Comparison of ENCODE assay signal across 8 mouse cellular contexts in genomic region chr15:93274679-93275583, GRCm38 (mm10). TPM values are rescaled to one million over a fixed set of nuclear protein-coding genes. Genes with fewer than 3 reads are reported as not detected.
DNase-seq lines count a peak whose midpoint lies in the region; ATAC-seq and TF ChIP-seq lines count a peak whose summit lies in the region.

TSS of gene Gxylt1 (minus strand) at chr15:93275179.

- peaks cover 44% of the 10 kb centered on the region for H3K4me1 ChIP-seq in E14TG2a.4 (replicated peaks; ENCODE audit: low read depth, low read length)
- peaks cover 27% of the 10 kb centered on the region for H3K4me1 ChIP-seq in forebrain, embryonic 12.5 days
- H3K4me1 ChIP-seq in heart, postnatal 0 days (ENCODE audit: control insufficient read depth, insufficient read depth) = peaks cover 25% of the 10 kb centered on the region
- H3K4me1 ChIP-seq in liver, embryonic 16.5 days (ENCODE audit: control insufficient read depth, low read depth, low read length) = peaks cover 32% of the 10 kb centered on the region
- H3K4me1 ChIP-seq in neural tube, embryonic 13.5 days (replicated peaks) = peaks cover 48% of the 10 kb centered on the region
- H3K4me1 ChIP-seq in testis, adult 2 months (ENCODE audit: control insufficient read depth, insufficient read depth, low read length) = peaks cover 7% of the 10 kb centered on the region; the same call in 1 of the 2 replicates

- H3K9ac ChIP-seq in forebrain, embryonic 12.5 days = peak within 1 kb of the TSS; percentile 87
- peak within 1 kb of the TSS; percentile 82 for H3K9ac ChIP-seq in heart, postnatal 0 days (replicated peaks; ENCODE audit: low read depth, low read length)
- peak within 1 kb of the TSS; percentile 87 for H3K9ac ChIP-seq in liver, embryonic 16.5 days (ENCODE audit: low read depth, low read length)
- peak within 1 kb of the TSS; percentile 87 for H3K9ac ChIP-seq in neural tube, embryonic 13.5 days

- no peak for TF ChIP-seq CTCF in E14TG2a.4 (conservative IDR thresholded peaks at IDR 0.05; ENCODE audit: low read length)
- no peak for TF ChIP-seq CTCF in heart, postnatal 0 days (IDR thresholded peaks at IDR 0.05; ENCODE audit: low read depth)
- TF ChIP-seq CTCF in testis, adult 2 months (IDR thresholded peaks at IDR 0.05; ENCODE audit: control insufficient read depth, insufficient read depth, insufficient replicate concordance, low read depth, low read length) = no peak

- WGBS in forebrain, embryonic 12.5 days = under 1% methylated on average over 47 of the region's 93 CpGs
- 1% methylated on average over 76 of the region's 93 CpGs for WGBS in heart, postnatal 0 days
- under 1% methylated on average over 91 of the region's 93 CpGs for WGBS in liver, embryonic 16.5 days (ENCODE audit: insufficient replicate concordance)
- under 1% methylated on average over 65 of the region's 93 CpGs for WGBS in neural tube, embryonic 13.5 days

- H3K4me3 ChIP-seq in E14TG2a.4 (replicated peaks; ENCODE audit: low read length) = peak within 1 kb of the TSS; percentile 90
- H3K4me3 ChIP-seq in forebrain, embryonic 12.5 days (replicated peaks) = peak within 1 kb of the TSS; percentile 81
- peak within 1 kb of the TSS; percentile 86 for H3K4me3 ChIP-seq in heart, postnatal 0 days (ENCODE audit: low read depth, low read length)
- H3K4me3 ChIP-seq in liver, embryonic 16.5 days (ENCODE audit: low read depth, low read length) = peak within 1 kb of the TSS; percentile 84
- H3K4me3 ChIP-seq in neural tube, embryonic 13.5 days = peak within 1 kb of the TSS; percentile 74
- H3K4me3 ChIP-seq in testis, adult 2 months (ENCODE audit: control insufficient read depth, low read depth, low read length) = peak within 1 kb of the TSS; percentile 94

- peaks cover 4% of the 10 kb centered on the region; the same call in 1 of the 2 replicates for H3K27me3 ChIP-seq in E14TG2a.4 (ENCODE audit: insufficient read depth, low read length)
- no peaks in the 10 kb centered on the region for H3K27me3 ChIP-seq in forebrain, embryonic 12.5 days
- no peaks in the 10 kb centered on the region for H3K27me3 ChIP-seq in heart, postnatal 0 days (ENCODE audit: control insufficient read depth, insufficient read depth, low read length)
- H3K27me3 ChIP-seq in liver, embryonic 16.5 days (ENCODE audit: control insufficient read depth, insufficient read depth, low read depth, low read length) = no peaks in the 10 kb centered on the region
- H3K27me3 ChIP-seq in neural tube, embryonic 13.5 days = no peaks in the 10 kb centered on the region
- no peaks in the 10 kb centered on the region for H3K27me3 ChIP-seq in testis, adult 2 months (ENCODE audit: control insufficient read depth, insufficient read depth, low read length)

- H3K9me3 ChIP-seq in E14TG2a.4 (ENCODE audit: low read length) = no peaks in the 10 kb centered on the region
- no peaks in the 10 kb centered on the region for H3K9me3 ChIP-seq in forebrain, embryonic 12.5 days
- H3K9me3 ChIP-seq in heart, postnatal 0 days (replicated peaks; ENCODE audit: control insufficient read depth, low read length) = no peaks in the 10 kb centered on the region
- H3K9me3 ChIP-seq in liver, embryonic 16.5 days (replicated peaks; ENCODE audit: control insufficient read depth, low read length) = no peaks in the 10 kb centered on the region
- no peaks in the 10 kb centered on the region for H3K9me3 ChIP-seq in neural tube, embryonic 13.5 days

- TF ChIP-seq POLR2A in testis, adult 2 months (IDR thresholded peaks at IDR 0.05; ENCODE audit: control insufficient read depth, low read depth, low read length) = peak; percentile 79

- DNase-seq in c-Kit-positive CD71-positive TER-119-positive erythroid progenitor cells, embryonic 14.5 days (ENCODE audit: low spot score) = peak; percentile 97
- peak; percentile 97 for DNase-seq in heart, postnatal 0 days (ENCODE audit: low spot score)
- peak; percentile 100 for DNase-seq in kidney, postnatal 4 days

- no peak for TF ChIP-seq EP300 in heart, postnatal 0 days (IDR thresholded peaks at IDR 0.05; ENCODE audit: low read depth)

- peak; percentile 98 for ATAC-seq in forebrain, embryonic 12.5 days (ENCODE audit: low FRiP score)
- peak; percentile 99 for ATAC-seq in heart, postnatal 0 days (ENCODE audit: insufficient read depth, low read depth)
- peak; percentile 96 for ATAC-seq in liver, embryonic 16.5 days (ENCODE audit: low read depth)
- ATAC-seq in neural tube, embryonic 13.5 days (ENCODE audit: low read depth) = peak; percentile 99

- H3K4me2 ChIP-seq in forebrain, embryonic 12.5 days = peak within 1 kb of the TSS; percentile 80
- H3K4me2 ChIP-seq in heart, postnatal 0 days (ENCODE audit: low read depth, low read length) = peak within 1 kb of the TSS; percentile 85
- peak within 1 kb of the TSS; percentile 94 for H3K4me2 ChIP-seq in liver, embryonic 16.5 days (ENCODE audit: low read depth, low read length)
- peak within 1 kb of the TSS; percentile 93 for H3K4me2 ChIP-seq in neural tube, embryonic 13.5 days

- H3K36me3 ChIP-seq in E14TG2a.4 (ENCODE audit: insufficient read depth, low read length) = peaks cover under 1% of the 10 kb centered on the region; the same call in 1 of the 2 replicates
- no peaks in the 10 kb centered on the region for H3K36me3 ChIP-seq in forebrain, embryonic 12.5 days (replicated peaks)
- no peaks in the 10 kb centered on the region for H3K36me3 ChIP-seq in heart, postnatal 0 days (replicated peaks; ENCODE audit: control insufficient read depth, insufficient read depth, low read length)
- H3K36me3 ChIP-seq in liver, embryonic 16.5 days (ENCODE audit: control insufficient read depth, insufficient read depth) = no peaks in the 10 kb centered on the region
- H3K36me3 ChIP-seq in neural tube, embryonic 13.5 days = peaks cover 9% of the 10 kb centered on the region; the same call in 1 of the 2 replicates
- no peaks in the 10 kb centered on the region for H3K36me3 ChIP-seq in testis, adult 2 months (ENCODE audit: control insufficient read depth, insufficient read depth, low read length)

- H3K27ac ChIP-seq in forebrain, embryonic 12.5 days = peak within 1 kb of the TSS; percentile 92
- peak within 1 kb of the TSS; percentile 87 for H3K27ac ChIP-seq in heart, postnatal 0 days (ENCODE audit: low read depth)
- H3K27ac ChIP-seq in liver, embryonic 16.5 days (ENCODE audit: low read length) = peak within 1 kb of the TSS; percentile 87
- peak within 1 kb of the TSS; percentile 92 for H3K27ac ChIP-seq in neural tube, embryonic 13.5 days (replicated peaks)
- H3K27ac ChIP-seq in testis, adult 2 months (ENCODE audit: control insufficient read depth, insufficient read depth, low read depth, low read length) = peak within 1 kb of the TSS; percentile 87

RNA-seq across cellular contexts. Expression of gene Gxylt1, which starts in this region (rescaled TPM):
- polyA plus RNA-seq in forebrain, embryonic 12.5 days (2016; fragmentation: Nextera tagmentation; extraction: Ambion mirVana) = 19.4 and 20.0 TPM in 2 replicates
- total RNA-seq in heart, postnatal 0 days (2014; rRNA removed; ENCODE audit: low replicate concordance) = 3.6 and 9.3 TPM in 2 replicates
- 3.1 and 3.3 TPM in 2 replicates for polyA plus RNA-seq in heart, postnatal 0 days (2015; fragmentation: Nextera tagmentation; extraction: Ambion mirVana)
- 2.8 and 2.9 TPM in 2 replicates for polyA plus RNA-seq in liver, embryonic 16.5 days (2015; fragmentation: Nextera tagmentation; extraction: Ambion mirVana)
- polyA plus RNA-seq in neural tube, embryonic 13.5 days (2015; fragmentation: Nextera tagmentation; extraction: Ambion mirVana) = 7.0 and 8.5 TPM in 2 replicates
- 13.7 and 16.2 TPM in 2 replicates for polyA plus RNA-seq in testis, adult 2 months (2012; rRNA removed)

Comparison
In these comparisons a context has a peak if more than half of its experiments do, and no peak if none do; other contexts are left out.
1. Peak in every context shown above with its lines: DNase-seq, ATAC-seq, H3K4me3 ChIP-seq and H3K27ac ChIP-seq.